In the genomic region with DNA sequence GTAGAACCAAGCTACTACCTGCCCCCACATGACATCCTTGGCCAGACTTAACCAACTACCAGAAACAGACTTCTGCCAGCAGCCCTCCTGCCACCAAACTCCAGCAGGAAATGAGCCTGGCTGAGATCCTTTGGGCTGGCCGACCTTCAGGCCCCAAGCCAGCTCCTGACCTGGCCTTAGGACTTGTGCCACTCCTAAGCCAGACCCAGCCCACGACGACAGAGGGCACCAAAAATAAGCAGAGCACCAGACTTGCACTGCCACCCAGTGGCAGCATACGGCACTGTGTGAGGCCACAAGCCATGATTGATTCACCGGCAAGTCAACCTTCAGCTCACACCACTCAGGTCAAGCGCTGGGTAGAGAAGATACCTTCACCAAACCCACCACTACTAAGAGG, we compare ENCODE assay signal across 8 mouse cellular contexts. TPM values are rescaled to one million over a fixed set of nuclear protein-coding genes. Genes with fewer than 3 reads are reported as not detected.
DNase-seq lines count a peak whose midpoint lies in the region; ATAC-seq and TF ChIP-seq lines count a peak whose summit lies in the region.

No protein-coding gene starts in this region.

- TF ChIP-seq CTCF in C2C12 (IDR thresholded peaks at IDR 0.05; ENCODE audit: control insufficient read depth, insufficient read depth, insufficient read length): peak; percentile 96
- peak; percentile 99 for TF ChIP-seq CTCF in kidney, adult 2 months (conservative IDR thresholded peaks at IDR 0.05; ENCODE audit: insufficient read depth, insufficient read length, low read depth, low read length)

- peaks cover 72% of the 10 kb centered on the region for H3K36me3 ChIP-seq in C2C12 (ENCODE audit: control insufficient read depth, insufficient read depth)
- H3K36me3 ChIP-seq in kidney, adult 2 months (ENCODE audit: control insufficient read depth, insufficient read depth, low read length): peaks cover 5% of the 10 kb centered on the region; the same call in 1 of the 2 replicates
- peaks cover 88% of the 10 kb centered on the region for H3K36me3 ChIP-seq in liver, embryonic 12.5 days

- peaks cover 37% of the 10 kb centered on the region for H3K79me3 ChIP-seq in C2C12 (ENCODE audit: low read depth)

- no peaks in the 10 kb centered on the region for H3K9me3 ChIP-seq in liver, embryonic 12.5 days (replicated peaks)

- peak overlapping the region; percentile 62 for H3K4me2 ChIP-seq in liver, embryonic 12.5 days

- peaks cover 33% of the 10 kb centered on the region for H3K4me1 ChIP-seq in kidney, adult 2 months (ENCODE audit: control insufficient read depth, insufficient read depth, low read length)
- peaks cover 75% of the 10 kb centered on the region for H3K4me1 ChIP-seq in liver, embryonic 12.5 days

- peaks cover 61% of the 10 kb centered on the region for H3K79me2 ChIP-seq in C2C12 (ENCODE audit: control insufficient read depth, insufficient read depth)

- WGBS in kidney, adult 2 months: 4% methylated on average over 6 of the region's 6 CpGs
- 17% methylated on average over 6 of the region's 6 CpGs for WGBS in liver, embryonic 12.5 days (ENCODE audit: insufficient replicate concordance)

- no peak overlapping the region for H3K4me3 ChIP-seq in C2C12 (ENCODE audit: insufficient read depth, poor library complexity, severe bottlenecking)
- H3K4me3 ChIP-seq in kidney, adult 2 months (ENCODE audit: insufficient read depth, low read depth, low read length): no peak overlapping the region
- peak overlapping the region; percentile 37 for H3K4me3 ChIP-seq in liver, embryonic 12.5 days

- 0 out of 2 replicates have a peak overlapping the region, but pooled peaks have one; percentile 3 for H3K27ac ChIP-seq in kidney, adult 2 months (ENCODE audit: insufficient read depth, low read depth, low read length)
- peak overlapping the region; percentile 99 for H3K27ac ChIP-seq in liver, embryonic 12.5 days

- H3K9ac ChIP-seq in liver, embryonic 12.5 days: peak overlapping the region; percentile 53

- peak; percentile 51 for DNase-seq in Muller cell, postnatal 12 days (ENCODE audit: inconsistent ontology term)
- DNase-seq in cerebellum, adult 9-11 months: peak; percentile 93
- peak; percentile 83 for DNase-seq in gastrocnemius, postnatal 25 days
- peak; percentile 94 for DNase-seq in kidney, adult 2 months
- peak; percentile 79 for DNase-seq in retina, embryonic 14.5 days (ENCODE audit: low spot score)
- peak; percentile 51 for DNase-seq in urinary bladder, adult 2 months (ENCODE audit: low spot score)

- H3ac ChIP-seq in C2C12 (ENCODE audit: control insufficient read depth, insufficient read length, low read depth): no peak overlapping the region

- TF ChIP-seq POLR2A in kidney, adult 2 months (IDR thresholded peaks at IDR 0.05; ENCODE audit: low read depth, low read length): no peak

- H3K27me3 ChIP-seq in C2C12 (ENCODE audit: control insufficient read depth, insufficient read depth, insufficient read length): no peaks in the 10 kb centered on the region
- no peaks in the 10 kb centered on the region for H3K27me3 ChIP-seq in kidney, adult 2 months (replicated peaks; ENCODE audit: control insufficient read depth, insufficient read depth, low read length)
- no peaks in the 10 kb centered on the region for H3K27me3 ChIP-seq in liver, embryonic 12.5 days (replicated peaks)

- ATAC-seq in liver, embryonic 12.5 days: peak; percentile 48; the same call in 1 of the 2 replicates

TF ChIP-seq in C2C12, 6 proteins besides CTCF, POLR2A, EP300 and RAD21:
- no peak for TF ChIP-seq USF1 (IDR thresholded peaks at IDR 0.05; ENCODE audit: low read depth)
- TF ChIP-seq MYOG (IDR thresholded peaks at IDR 0.05; ENCODE audit: control insufficient read depth, extremely low read depth, insufficient read length): no peak
- TF ChIP-seq FOSL1 (IDR thresholded peaks at IDR 0.05; ENCODE audit: insufficient read depth, low read length, poor library complexity, severe bottlenecking): no peak
- TF ChIP-seq MYOD1 (IDR thresholded peaks at IDR 0.05; ENCODE audit: control insufficient read depth, insufficient read length, low read depth): no peak
- no peak for TF ChIP-seq MAX (IDR thresholded peaks at IDR 0.05)
- TF ChIP-seq CEBPB (IDR thresholded peaks at IDR 0.05; ENCODE audit: low read depth): no peak

RNA-seq across cellular contexts. Expression of a gene that starts 6.4 kb away (rescaled TPM):
- polyA plus RNA-seq in C2C12 (2012; fragmentation: generic; extraction: Trizol): 50.9 TPM
- total RNA-seq in gastrocnemius, postnatal 25 days (2021): 10 to 100 TPM; 28.7 to 31.3 TPM
- polyA plus RNA-seq in kidney, adult 2 months (2012; rRNA removed): 71.1 and 81.0 TPM in 2 replicates
- polyA plus RNA-seq in liver, embryonic 12.5 days (2016; fragmentation: Nextera tagmentation; extraction: Ambion mirVana): 99.8 and 104 TPM in 2 replicates
- 90.8 and 111 TPM in 2 replicates for polyA plus RNA-seq in urinary bladder, adult 2 months (2012; rRNA removed)

RNA-seq across cellular contexts. Expression of a gene that starts 50.9 kb away (rescaled TPM):
- 16.8 TPM for polyA plus RNA-seq in C2C12 (2012; fragmentation: generic; extraction: Trizol)
- 1 to 10 TPM; 4.9 to 6.0 TPM for total RNA-seq in gastrocnemius, postnatal 25 days (2021)
- 7.9 and 8.4 TPM in 2 replicates for polyA plus RNA-seq in kidney, adult 2 months (2012; rRNA removed)
- polyA plus RNA-seq in liver, embryonic 12.5 days (2016; fragmentation: Nextera tagmentation; extraction: Ambion mirVana): 21.2 and 22.2 TPM in 2 replicates
- polyA plus RNA-seq in urinary bladder, adult 2 months (2012; rRNA removed): 12.3 and 13.8 TPM in 2 replicates
